Mouse (Mus musculus): ENCODE data around the gene Rbsn. TPM values are rescaled to one million over a fixed set of nuclear protein-coding genes. Genes with fewer than 3 reads are reported as not detected.

The Rbsn gene
- polyA plus RNA-seq, 1 experiment from 2014 or later, result 21.3 TPM

GRCm38 (mm10) chr6:92214055-92214772, 511 bp downstream of the Rbsn start:
- H3K4me3 ChIP-seq (ENCODE audit: low read depth, low read length), result peak overlapping the region; percentile 95
- 0 out of 2 replicates have a peak, but pooled peaks cover 2% of the 10 kb centered on the region for H3K36me3 ChIP-seq (ENCODE audit: control insufficient read depth, insufficient read depth, low read length)
- DNase-seq (ENCODE audit: low spot score) (no peak), ATAC-seq (ENCODE audit: low FRiP score) (peak; percentile 80)
- H3K9me3 ChIP-seq (ENCODE audit: control insufficient read depth, low read length), result no peaks in the 10 kb centered on the region
- no peaks in the 10 kb centered on the region; the same call in 1 of the 2 replicates for H3K4me1 ChIP-seq (replicated peaks; ENCODE audit: control insufficient read depth, insufficient read depth, low read length)
- peak overlapping the region; percentile 89 for H3K4me2 ChIP-seq (replicated peaks; ENCODE audit: low read depth, low read length)
- peak overlapping the region; percentile 92 for H3K9ac ChIP-seq (ENCODE audit: low read depth, low read length)
- peak overlapping the region; percentile 71 for H3K27ac ChIP-seq (ENCODE audit: low read depth, low read length)
- WGBS, result 1% methylated on average over 48 of the region's 48 CpGs
- H3K27me3 ChIP-seq (ENCODE audit: control insufficient read depth, insufficient read depth, low read length), result no peaks in the 10 kb centered on the region

GRCm38 (mm10) chr6:92199414-92199813, 15.3 kb downstream of the Rbsn start:
- Histone ChIP-seq H3K9ac (ENCODE audit: low read depth, low read length) (no peak overlapping the region), H3K4me3 (ENCODE audit: low read depth, low read length) (no peak overlapping the region), H3K36me3 (ENCODE audit: control insufficient read depth, insufficient read depth, low read length) (peaks cover 9% of the 10 kb centered on the region), H3K4me2 (replicated peaks; ENCODE audit: low read depth, low read length) (no peak overlapping the region), H3K27ac (ENCODE audit: low read depth, low read length) (no peak overlapping the region), H3K9me3 (ENCODE audit: control insufficient read depth, low read length) (no peaks in the 10 kb centered on the region), H3K27me3 (ENCODE audit: control insufficient read depth, insufficient read depth, low read length) (no peaks in the 10 kb centered on the region), H3K4me1 (replicated peaks; ENCODE audit: control insufficient read depth, insufficient read depth, low read length) (no peaks in the 10 kb centered on the region)
- DNase-seq (ENCODE audit: low spot score), result no peak
- ATAC-seq (ENCODE audit: low FRiP score), result no peak
- WGBS, result 94% methylated on average over 8 of the region's 8 CpGs

- H3K27me3 ChIP-seq (ENCODE audit: control insufficient read depth, insufficient read depth, low read length), result no peaks in the 10 kb centered on the region
- ATAC-seq (ENCODE audit: low FRiP score), result peak; percentile 73
- 0 out of 2 replicates have a peak overlapping the region, but pooled peaks have one; percentile 32 for H3K9ac ChIP-seq (ENCODE audit: low read depth, low read length)
- H3K4me3 ChIP-seq (ENCODE audit: low read depth, low read length), result peak overlapping the region; percentile 70
- peak overlapping the region; percentile 65 for H3K4me2 ChIP-seq (replicated peaks; ENCODE audit: low read depth, low read length)
- no peaks in the 10 kb centered on the region for H3K36me3 ChIP-seq (ENCODE audit: control insufficient read depth, insufficient read depth, low read length)
- H3K27ac ChIP-seq (ENCODE audit: low read depth, low read length), result no peak overlapping the region
- H3K9me3 ChIP-seq (ENCODE audit: control insufficient read depth, low read length), result no peaks in the 10 kb centered on the region
- 8% methylated on average over 10 of the region's 10 CpGs for WGBS
- no peak for DNase-seq (ENCODE audit: low spot score)
- H3K4me1 ChIP-seq (replicated peaks; ENCODE audit: control insufficient read depth, insufficient read depth, low read length), result peaks cover 2% of the 10 kb centered on the region; the same call in 1 of the 2 replicates
Observed at GRCm38 (mm10) chr6:92184178-92184577, 30.5 kb downstream of the Rbsn start.

GRCm38 (mm10) chr6:92183621-92184131, 31.0 kb downstream of the Rbsn start, which contains the start of gene Mrps25:
TSS of gene Mrps25 (minus strand) at chr6:92184033.
- WGBS, result under 1% methylated on average over 42 of the region's 42 CpGs

GRCm38 (mm10) chr6:92176450-92176849, 38.3 kb downstream of the Rbsn start:
- Histone ChIP-seq H3K36me3 (ENCODE audit: control insufficient read depth, insufficient read depth, low read length) (peaks cover 2% of the 10 kb centered on the region; the same call in 1 of the 2 replicates), H3K9ac (ENCODE audit: low read depth, low read length) (no peak overlapping the region), H3K4me2 (replicated peaks; ENCODE audit: low read depth, low read length) (no peak overlapping the region), H3K9me3 (ENCODE audit: control insufficient read depth, low read length) (no peaks in the 10 kb centered on the region), H3K4me1 (replicated peaks; ENCODE audit: control insufficient read depth, insufficient read depth, low read length) (no peaks in the 10 kb centered on the region), H3K4me3 (ENCODE audit: low read depth, low read length) (no peak overlapping the region), H3K27ac (ENCODE audit: low read depth, low read length) (no peak overlapping the region), H3K27me3 (ENCODE audit: control insufficient read depth, insufficient read depth, low read length) (no peaks in the 10 kb centered on the region)
- DNase-seq (ENCODE audit: low spot score) (no peak), ATAC-seq (ENCODE audit: low FRiP score) (no peak)
- 95% methylated on average over 1 of the region's 1 CpGs for WGBS

More at GRCm38 (mm10) chr6:92183621-92184131, 31.0 kb downstream of the Rbsn start, which contains the start of gene Mrps25:
- H3K9me3 ChIP-seq (ENCODE audit: control insufficient read depth, low read length), result no peaks in the 10 kb centered on the region
- no peaks in the 10 kb centered on the region for H3K27me3 ChIP-seq (ENCODE audit: control insufficient read depth, insufficient read depth, low read length)
- peak within 1 kb of the TSS; percentile 77 for H3K9ac ChIP-seq (ENCODE audit: low read depth, low read length)
- H3K27ac ChIP-seq (ENCODE audit: low read depth, low read length), result no peak within 1 kb of the TSS
- DNase-seq (ENCODE audit: low spot score) (peak; percentile 88), ATAC-seq (ENCODE audit: low FRiP score) (peak; percentile 93)
- H3K36me3 ChIP-seq (ENCODE audit: control insufficient read depth, insufficient read depth, low read length), result no peaks in the 10 kb centered on the region
- H3K4me3 ChIP-seq (ENCODE audit: low read depth, low read length), result peak within 1 kb of the TSS; percentile 70
- peaks cover 2% of the 10 kb centered on the region; the same call in 1 of the 2 replicates for H3K4me1 ChIP-seq (replicated peaks; ENCODE audit: control insufficient read depth, insufficient read depth, low read length)
- H3K4me2 ChIP-seq (replicated peaks; ENCODE audit: low read depth, low read length), result peak within 1 kb of the TSS; percentile 72

- DNase-seq (ENCODE audit: low spot score), result no peak
- no peaks in the 10 kb centered on the region for H3K4me1 ChIP-seq (replicated peaks; ENCODE audit: control insufficient read depth, insufficient read depth, low read length)
- no peak overlapping the region for H3K4me2 ChIP-seq (replicated peaks; ENCODE audit: low read depth, low read length)
- peaks cover 22% of the 10 kb centered on the region for H3K36me3 ChIP-seq (ENCODE audit: control insufficient read depth, insufficient read depth, low read length)
- H3K9ac ChIP-seq (ENCODE audit: low read depth, low read length), result no peak overlapping the region
- no peaks in the 10 kb centered on the region for H3K27me3 ChIP-seq (ENCODE audit: control insufficient read depth, insufficient read depth, low read length)
- H3K9me3 ChIP-seq (ENCODE audit: control insufficient read depth, low read length), result no peaks in the 10 kb centered on the region
- ATAC-seq (ENCODE audit: low FRiP score), result no peak
- no peak overlapping the region for H3K27ac ChIP-seq (ENCODE audit: low read depth, low read length)
- 88% methylated on average over 1 of the region's 1 CpGs for WGBS
- H3K4me3 ChIP-seq (ENCODE audit: low read depth, low read length), result no peak overlapping the region
Observed at GRCm38 (mm10) chr6:92162724-92163123, 52.0 kb downstream of the Rbsn start.

GRCm38 (mm10) chr6:92158801-92159200, 55.9 kb downstream of the Rbsn start:
- DNase-seq (ENCODE audit: low spot score) (no peak), ATAC-seq (ENCODE audit: low FRiP score) (no peak)
- no peaks in the 10 kb centered on the region for H3K9me3 ChIP-seq (ENCODE audit: control insufficient read depth, low read length)
- H3K4me3 ChIP-seq (ENCODE audit: low read depth, low read length), result no peak overlapping the region
- no peaks in the 10 kb centered on the region for H3K27me3 ChIP-seq (ENCODE audit: control insufficient read depth, insufficient read depth, low read length)
- WGBS, result 90% methylated on average over 3 of the region's 3 CpGs
- no peak overlapping the region for H3K27ac ChIP-seq (ENCODE audit: low read depth, low read length)
- H3K36me3 ChIP-seq (ENCODE audit: control insufficient read depth, insufficient read depth, low read length), result peaks cover 29% of the 10 kb centered on the region
- H3K9ac ChIP-seq (ENCODE audit: low read depth, low read length), result no peak overlapping the region
- no peak overlapping the region for H3K4me2 ChIP-seq (replicated peaks; ENCODE audit: low read depth, low read length)
- H3K4me1 ChIP-seq (replicated peaks; ENCODE audit: control insufficient read depth, insufficient read depth, low read length), result no peaks in the 10 kb centered on the region

GRCm38 (mm10) chr6:92153774-92154173, 61.0 kb downstream of the Rbsn start:
- no peak overlapping the region for H3K9ac ChIP-seq (ENCODE audit: low read depth, low read length)
- H3K27ac ChIP-seq (ENCODE audit: low read depth, low read length), result no peak overlapping the region
- no peaks in the 10 kb centered on the region for H3K27me3 ChIP-seq (ENCODE audit: control insufficient read depth, insufficient read depth, low read length)
- no peaks in the 10 kb centered on the region for H3K4me1 ChIP-seq (replicated peaks; ENCODE audit: control insufficient read depth, insufficient read depth, low read length)
- H3K9me3 ChIP-seq (ENCODE audit: control insufficient read depth, low read length), result no peaks in the 10 kb centered on the region
- ATAC-seq (ENCODE audit: low FRiP score) (no peak), DNase-seq (ENCODE audit: low spot score) (no peak)
- no peak overlapping the region for H3K4me2 ChIP-seq (replicated peaks; ENCODE audit: low read depth, low read length)
- peaks cover 15% of the 10 kb centered on the region for H3K36me3 ChIP-seq (ENCODE audit: control insufficient read depth, insufficient read depth, low read length)
- no peak overlapping the region for H3K4me3 ChIP-seq (ENCODE audit: low read depth, low read length)
- 89% methylated on average over 1 of the region's 1 CpGs for WGBS

- no peaks in the 10 kb centered on the region for H3K9me3 ChIP-seq (ENCODE audit: control insufficient read depth, low read length)
- H3K4me1 ChIP-seq (replicated peaks; ENCODE audit: control insufficient read depth, insufficient read depth, low read length), result no peaks in the 10 kb centered on the region
- H3K4me3 ChIP-seq (ENCODE audit: low read depth, low read length), result no peak overlapping the region
- H3K9ac ChIP-seq (ENCODE audit: low read depth, low read length), result no peak overlapping the region
- H3K4me2 ChIP-seq (replicated peaks; ENCODE audit: low read depth, low read length), result no peak overlapping the region
- WGBS, result 98% methylated on average over 4 of the region's 4 CpGs
- no peaks in the 10 kb centered on the region for H3K36me3 ChIP-seq (ENCODE audit: control insufficient read depth, insufficient read depth, low read length)
- H3K27me3 ChIP-seq (ENCODE audit: control insufficient read depth, insufficient read depth, low read length), result no peaks in the 10 kb centered on the region
- no peak overlapping the region for H3K27ac ChIP-seq (ENCODE audit: low read depth, low read length)
- DNase-seq (ENCODE audit: low spot score), result no peak
- ATAC-seq (ENCODE audit: low FRiP score), result no peak
Observed at GRCm38 (mm10) chr6:92145881-92146280, 68.8 kb downstream of the Rbsn start.
